Mouse (Mus musculus) ovary, adult 2 months (tissue): ENCODE data around the gene Inpp5d. TPM values are rescaled to one million over a fixed set of nuclear protein-coding genes. Genes with fewer than 3 reads are reported as not detected.

Experiments used
- polyA plus RNA-seq: library from polyadenylated mRNA; depleted of rRNA; stranded (reverse); fragments of >200 nt; gene quantifications from 2 replicates; pipeline ENCODE4 v1.2.3, GENCODE M21; 2012; rRNA removed

Gene Inpp5d
- polyA plus RNA-seq = 27.5 and 30.4 TPM in 2 replicates

DNA sequence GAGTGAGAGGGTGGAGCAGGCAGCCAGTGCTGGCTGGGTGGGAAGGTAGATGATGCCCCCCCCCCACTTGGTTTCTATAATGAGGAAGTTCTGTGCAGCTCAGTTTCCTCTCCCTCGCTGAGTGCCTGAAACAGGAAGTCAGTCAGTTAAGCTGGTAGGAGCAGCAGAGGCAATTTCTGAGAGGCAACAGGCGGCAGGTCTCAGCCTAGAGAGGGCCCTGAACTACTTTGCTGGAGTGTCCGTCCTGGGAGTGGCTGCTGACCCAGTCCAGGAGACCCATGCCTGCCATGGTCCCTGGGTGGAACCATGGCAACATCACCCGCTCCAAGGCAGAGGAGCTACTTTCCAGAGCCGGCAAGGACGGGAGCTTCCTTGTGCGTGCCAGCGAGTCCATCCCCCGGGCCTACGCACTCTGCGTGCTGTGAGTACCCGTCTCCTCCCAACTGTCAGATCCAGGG lies at the start of gene Inpp5d:
Gene Inpp5d, plus strand, starts transcription at position 102 of the 458 bp plus-strand sequence.

DNA sequence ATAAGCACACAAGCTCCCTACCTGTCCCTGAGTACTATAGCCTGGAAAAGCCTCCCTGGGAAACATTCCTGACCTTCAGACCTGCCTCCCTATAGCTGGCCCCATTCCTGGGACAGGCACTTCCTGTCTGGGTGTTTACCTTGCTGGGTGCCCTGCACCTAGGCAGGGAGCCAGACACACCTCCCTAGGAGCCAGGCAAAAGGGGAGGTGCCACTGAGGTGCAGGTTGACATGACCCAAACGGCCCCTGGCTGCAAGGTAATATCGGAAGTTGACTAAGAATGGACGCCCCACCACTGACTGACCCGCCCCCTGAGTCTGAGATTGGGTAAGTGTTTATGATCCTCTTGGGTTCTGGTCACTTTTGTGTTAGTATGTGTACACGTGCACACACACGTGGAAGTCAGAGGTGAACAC lies 46.3 kb upstream of the Inpp5d start, which contains the start of gene Ngef:
Gene Ngef, minus strand, starts transcription at position 71 of the 416 bp plus-strand sequence.

DNA sequence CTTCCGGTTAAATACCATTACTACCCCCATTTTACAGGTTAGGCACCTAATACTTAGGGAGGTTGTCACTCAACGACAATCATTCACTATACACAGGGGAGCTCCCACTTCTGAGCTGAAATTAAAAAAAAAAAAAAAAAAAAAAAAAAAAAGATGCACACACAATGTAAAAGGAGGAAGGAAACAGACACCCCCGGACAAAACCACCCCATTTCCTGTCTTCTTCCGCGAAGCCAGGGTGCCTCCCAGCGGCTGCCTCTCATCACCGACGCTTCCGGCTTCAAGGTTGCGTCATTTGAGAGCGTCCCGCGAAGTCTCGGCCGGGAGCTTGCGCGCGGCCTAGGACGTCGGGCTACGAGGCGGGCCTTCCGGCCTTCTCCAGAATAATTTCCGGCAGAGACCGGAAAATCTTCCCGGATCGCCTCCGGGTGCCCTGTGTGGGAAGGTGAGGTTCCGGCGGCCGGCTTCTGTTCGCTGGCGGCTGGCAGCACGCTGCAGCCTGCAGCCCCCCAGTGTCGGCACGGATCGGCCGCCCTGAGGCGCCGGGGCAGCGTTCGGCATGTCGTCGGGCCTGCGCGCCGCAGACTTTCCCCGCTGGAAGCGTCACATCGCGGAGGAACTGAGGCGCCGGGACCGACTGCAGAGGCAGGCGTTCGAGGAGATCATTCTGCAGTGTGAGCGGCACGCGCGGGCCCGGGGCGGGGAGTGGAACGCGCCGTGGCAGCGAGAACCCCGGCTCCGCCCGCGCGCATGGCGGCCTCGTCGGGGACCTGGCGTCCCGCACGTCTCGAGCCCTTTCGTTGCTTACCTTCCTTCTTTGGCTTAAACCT lies 135.7 kb downstream of the Inpp5d start, which contains the start of gene Atg16l1:
Gene Atg16l1, plus strand, starts transcription at position 230 of the 830 bp plus-strand sequence.

Other genes with a start within 250 kb of the Inpp5d start
- 0.12 and 0.17 TPM in 2 replicates for gene Kcnj13, start 225.6 kb upstream of the Inpp5d start, polyA plus RNA-seq
- not detected in 2 replicates for gene Snorc, start 150.0 kb upstream of the Inpp5d start, polyA plus RNA-seq
- gene Neu2, start 110.4 kb upstream of the Inpp5d start, polyA plus RNA-seq = 0.57 and 0.68 TPM in 2 replicates
- gene Ngef, start 46.4 kb upstream of the Inpp5d start, polyA plus RNA-seq = 16.9 and 19.5 TPM in 2 replicates
- gene Atg16l1, start 135.6 kb downstream of the Inpp5d start, polyA plus RNA-seq = 25.5 and 34.1 TPM in 2 replicates
- 0.31 and 0.69 TPM in 2 replicates for gene Sag, start 183.4 kb downstream of the Inpp5d start, polyA plus RNA-seq
- gene Dgkd, start 233.0 kb downstream of the Inpp5d start, polyA plus RNA-seq = 30.5 and 31.1 TPM in 2 replicates